14 mouse cellular contexts compared by ENCODE assay signal in the genomic region with DNA sequence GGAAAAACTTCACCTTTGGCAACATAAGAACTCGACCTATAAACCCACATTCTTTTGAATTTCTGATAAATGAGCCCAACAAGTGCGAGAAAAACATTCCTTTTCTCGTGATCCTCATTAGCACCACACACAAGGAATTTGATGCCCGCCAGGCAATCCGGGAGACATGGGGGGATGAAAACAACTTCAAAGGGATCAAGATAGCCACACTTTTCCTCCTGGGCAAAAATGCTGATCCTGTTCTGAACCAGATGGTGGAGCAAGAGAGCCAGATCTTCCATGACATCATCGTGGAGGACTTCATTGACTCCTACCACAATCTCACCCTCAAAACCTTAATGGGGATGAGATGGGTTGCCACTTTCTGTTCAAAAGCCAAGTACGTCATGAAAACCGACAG.
DNase-seq lines count a peak whose midpoint lies in the region; ATAC-seq and TF ChIP-seq lines count a peak whose summit lies in the region.
"Had no signal": no experiment of that assay in that cellular context is flagged by ENCODE, and none has a peak within 500 bp of the region (broad histone marks: within the 10 kb centered on the region; RNA-seq: fewer than 3 reads in every experiment).

No protein-coding gene starts in this region.

- no peaks in the 10 kb centered on the region for H3K9me3 ChIP-seq in kidney, embryonic 15.5 days (replicated peaks)
- H3K9me3 ChIP-seq in E14TG2a.4 (ENCODE audit: low read length) = no peaks in the 10 kb centered on the region
- no peaks in the 10 kb centered on the region for H3K9me3 ChIP-seq in forebrain, embryonic 10.5 days
- H3K9me3 ChIP-seq: embryonic facial prominence, embryonic 13.5 days; limb, embryonic 13.5 days; midbrain, embryonic 15.5 days; stomach, embryonic 15.5 days had no signal

- no peaks in the 10 kb centered on the region for H3K4me1 ChIP-seq in kidney, embryonic 15.5 days
- H3K4me1 ChIP-seq in E14TG2a.4 (replicated peaks; ENCODE audit: low read depth, low read length) = no peaks in the 10 kb centered on the region
- H3K4me1 ChIP-seq in forebrain, embryonic 10.5 days = no peaks in the 10 kb centered on the region
- H3K4me1 ChIP-seq: embryonic facial prominence, embryonic 13.5 days; limb, embryonic 13.5 days; midbrain, embryonic 15.5 days; stomach, embryonic 15.5 days had no signal

- H3K4me3 ChIP-seq in kidney, embryonic 15.5 days (replicated peaks) = no peak overlapping the region
- no peak overlapping the region for H3K4me3 ChIP-seq in E14TG2a.4 (replicated peaks; ENCODE audit: low read length)
- no peak overlapping the region for H3K4me3 ChIP-seq in forebrain, embryonic 10.5 days
- H3K4me3 ChIP-seq: embryonic facial prominence, embryonic 13.5 days; limb, embryonic 13.5 days; midbrain, embryonic 15.5 days; stomach, embryonic 15.5 days had no signal

- WGBS in kidney, embryonic 15.5 days = 73% methylated on average over 8 of the region's 8 CpGs
- 77% methylated on average over 8 of the region's 8 CpGs for WGBS in forebrain, embryonic 10.5 days

- H3K27ac ChIP-seq in kidney, embryonic 15.5 days = no peak overlapping the region
- no peak overlapping the region for H3K27ac ChIP-seq in forebrain, embryonic 10.5 days
- H3K27ac ChIP-seq: embryonic facial prominence, embryonic 13.5 days; limb, embryonic 13.5 days; midbrain, embryonic 15.5 days; stomach, embryonic 15.5 days had no signal

- H3K36me3 ChIP-seq in kidney, embryonic 15.5 days = no peaks in the 10 kb centered on the region
- H3K36me3 ChIP-seq in E14TG2a.4 (ENCODE audit: insufficient read depth, low read length) = no peaks in the 10 kb centered on the region
- H3K36me3 ChIP-seq in forebrain, embryonic 10.5 days (replicated peaks) = no peaks in the 10 kb centered on the region; the same call in 1 of the 2 replicates
- H3K36me3 ChIP-seq: embryonic facial prominence, embryonic 13.5 days; stomach, embryonic 15.5 days had no signal

- no peak overlapping the region for H3K4me2 ChIP-seq in kidney, embryonic 15.5 days
- H3K4me2 ChIP-seq: embryonic facial prominence, embryonic 13.5 days; limb, embryonic 13.5 days; midbrain, embryonic 15.5 days; stomach, embryonic 15.5 days had no signal

- H3K27me3 ChIP-seq in kidney, embryonic 15.5 days = no peaks in the 10 kb centered on the region
- H3K27me3 ChIP-seq in E14TG2a.4 (ENCODE audit: insufficient read depth, low read length) = no peaks in the 10 kb centered on the region
- H3K27me3 ChIP-seq in forebrain, embryonic 10.5 days (ENCODE audit: poor library complexity, severe bottlenecking) = no peaks in the 10 kb centered on the region
- H3K27me3 ChIP-seq: embryonic facial prominence, embryonic 13.5 days; limb, embryonic 13.5 days; midbrain, embryonic 15.5 days; stomach, embryonic 15.5 days had no signal

- peak; percentile 5 for DNase-seq in kidney, adult 9 months
- DNase-seq in 3T3-L1 (ENCODE audit: low read depth, low spot score) = peak; percentile 6
- DNase-seq in adrenal gland, postnatal 36 days = peak; percentile 5 to 18
- DNase-seq in forebrain, embryonic 10.5 days (ENCODE audit: extremely low spot score, low spot score) = no peak
- no peak for DNase-seq in urinary bladder, postnatal 14 days (ENCODE audit: low spot score)
- DNase-seq: kidney, postnatal 4 days; lung, postnatal 14 days; thymus, postnatal 14 days had no signal

- H3K9ac ChIP-seq in kidney, embryonic 15.5 days = no peak overlapping the region
- H3K9ac ChIP-seq: embryonic facial prominence, embryonic 13.5 days; limb, embryonic 13.5 days; midbrain, embryonic 15.5 days; stomach, embryonic 15.5 days had no signal

- TF ChIP-seq CTCF in E14TG2a.4 (conservative IDR thresholded peaks at IDR 0.05; ENCODE audit: low read length) = peak; percentile 35; the same call in 1 of the 2 replicates

- ATAC-seq in kidney, embryonic 15.5 days (replicated peaks; ENCODE audit: low FRiP score) = no peak
- ATAC-seq: midbrain, embryonic 15.5 days had no signal

Comparison
In these comparisons a context has a peak if more than half of its experiments do, and no peak if none do; other contexts are left out.
1. DNase-seq: peak in kidney, adult 9 months (single experiment), 3T3-L1 (single experiment) and adrenal gland, postnatal 36 days (2 of 2); none in forebrain, embryonic 10.5 days (single experiment) and urinary bladder, postnatal 14 days (single experiment).